Mouse (Mus musculus) hindlimb bud, embryonic 11.5 days (tissue): ENCODE measurements around the gene Prrg4.
A peak's percentile ranks its signal among the peaks of the same experiment; 100 is the strongest.
"Not testable (repeated sequence)": the region's sequence is repeated elsewhere in the genome, so short reads cannot be mapped to it uniquely, and the experiment has no call there.

Experiments used
- DNase-seq: peaks from one replicate; pipeline ENCODE4 v3.0.0-alpha.2; 2012; ENCODE audit warnings: low read depth, low spot score; ENCODE audit errors: extremely low spot score

Gene Prrg4

DNA sequence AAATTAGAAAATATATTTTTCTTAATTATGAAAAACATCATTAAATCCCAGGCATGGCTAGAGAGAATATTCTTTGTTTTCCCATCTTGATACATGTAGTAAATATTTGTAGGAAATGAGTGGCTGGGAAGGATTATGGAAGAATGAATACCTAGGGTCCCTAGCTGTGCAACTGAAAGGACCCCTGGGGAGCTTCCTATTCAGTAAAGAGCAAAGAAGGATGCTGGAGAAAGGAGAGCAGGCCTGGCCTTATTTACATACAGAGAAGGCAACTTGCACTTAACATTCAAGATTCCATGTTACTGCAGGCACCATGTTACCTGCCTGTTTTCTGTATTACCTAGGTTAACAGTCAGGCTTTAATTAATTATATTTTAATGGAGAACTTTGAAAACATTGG lies 7.1 kb downstream of the Prrg4 start:
- no peak for DNase-seq

GRCm38 (mm10) chr2:104841736-104842135 lies 7.9 kb downstream of the Prrg4 start:
- DNase-seq, result no peak

DNA sequence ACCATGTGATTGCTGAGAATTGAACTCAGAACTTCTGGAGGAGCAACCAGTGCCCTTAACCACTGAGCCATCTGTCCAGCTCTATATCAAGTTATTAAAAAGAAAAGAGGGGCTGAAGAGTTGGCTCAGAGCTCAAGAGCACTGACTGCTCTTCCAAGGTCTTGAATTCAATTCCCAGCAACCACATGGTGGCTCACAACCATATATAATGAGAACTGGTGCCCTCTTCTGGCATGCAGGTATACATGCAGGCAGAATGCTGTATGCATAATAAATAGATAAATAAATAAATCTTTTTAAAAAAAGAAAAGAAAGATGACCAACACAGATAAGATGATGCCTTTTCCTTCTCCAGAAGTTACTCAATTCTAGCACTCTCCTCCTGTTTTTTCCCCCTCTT lies 8.7 kb downstream of the Prrg4 start:
- no peak for DNase-seq

GRCm38 (mm10) chr2:104832486-104832885 lies 17.2 kb downstream of the Prrg4 start:
- DNase-seq, result no peak

DNA sequence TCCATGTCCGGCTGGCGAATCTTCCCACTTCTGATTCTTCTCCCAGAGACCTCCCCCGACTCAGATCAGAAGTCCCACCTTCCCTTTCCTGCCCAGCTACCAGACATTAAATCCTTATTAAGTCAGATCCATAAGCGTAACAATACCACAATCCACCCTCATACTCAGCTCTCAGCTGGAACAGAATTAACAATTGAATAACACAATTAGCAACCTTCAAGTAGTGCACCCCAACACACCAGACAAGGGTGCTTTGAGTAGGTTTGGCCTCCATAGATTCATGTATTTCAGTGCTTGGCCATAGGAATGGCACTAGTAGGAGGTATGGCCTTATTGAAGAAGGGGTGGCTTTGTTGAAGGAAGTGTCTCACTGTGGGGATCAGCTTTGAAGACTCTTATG lies 23.5 kb downstream of the Prrg4 start:
- no peak for DNase-seq

DNA sequence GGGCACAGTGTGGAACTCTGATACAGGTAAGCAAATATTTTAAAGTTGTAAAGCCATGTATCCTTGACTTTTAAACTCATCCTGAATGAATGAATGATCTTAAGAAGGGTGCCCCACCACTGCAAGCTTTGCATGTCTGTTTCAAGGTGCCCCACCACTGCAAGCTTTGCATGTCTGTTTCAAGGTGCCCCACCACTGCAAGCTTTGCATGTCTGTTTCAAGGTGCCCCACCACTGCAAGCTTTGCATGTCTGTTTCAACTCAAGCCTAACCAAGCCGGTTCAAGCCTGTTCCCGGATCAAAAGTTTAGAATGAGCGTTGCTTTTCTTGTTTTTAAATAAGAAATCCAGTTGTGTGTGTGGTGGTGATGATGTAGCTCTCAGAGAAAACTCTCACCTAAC lies 30.9 kb downstream of the Prrg4 start:
- DNase-seq, result not testable (repeated sequence)

DNA sequence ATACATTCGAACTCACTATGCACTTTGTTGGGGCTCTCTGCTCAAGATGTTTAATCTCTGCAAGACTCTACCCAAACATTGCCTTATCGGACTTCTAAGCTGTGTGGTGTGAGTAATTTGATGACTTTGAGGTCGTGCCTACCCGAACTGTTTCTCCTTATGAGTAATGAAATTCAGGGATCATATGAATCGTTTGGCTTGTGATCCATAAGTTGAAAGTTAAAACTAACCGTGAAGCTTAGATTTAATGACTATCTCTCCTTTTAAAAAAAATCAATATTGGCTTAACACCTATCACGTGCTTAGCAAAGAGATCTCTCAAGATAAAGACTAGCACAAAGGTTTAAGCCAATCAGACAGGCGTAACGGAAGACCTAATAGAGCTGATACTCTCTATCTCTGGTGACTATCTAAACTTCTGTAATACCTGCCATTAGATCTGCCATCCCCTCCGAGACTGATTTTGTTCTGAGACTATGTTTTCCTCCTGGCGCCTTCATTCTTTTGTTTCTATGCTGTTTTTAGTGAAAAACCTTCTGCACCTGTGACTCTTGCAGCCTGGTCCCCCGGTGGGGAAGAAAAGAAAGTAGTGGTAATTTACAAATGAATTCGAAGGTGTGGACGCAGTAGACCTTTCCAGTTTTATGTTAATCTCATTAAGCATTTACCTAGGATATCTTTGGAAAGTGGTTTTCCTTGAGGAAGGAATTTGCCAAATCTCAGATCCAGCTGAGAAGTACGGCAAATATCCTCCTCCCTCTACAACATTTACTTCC lies 31.9 kb downstream of the Prrg4 start:
- peak; percentile 16 for DNase-seq

- DNase-seq, result peak; percentile 39
These were observed 32.7 kb downstream of the Prrg4 start for GRCm38 (mm10) chr2:104816866-104817439.

DNA sequence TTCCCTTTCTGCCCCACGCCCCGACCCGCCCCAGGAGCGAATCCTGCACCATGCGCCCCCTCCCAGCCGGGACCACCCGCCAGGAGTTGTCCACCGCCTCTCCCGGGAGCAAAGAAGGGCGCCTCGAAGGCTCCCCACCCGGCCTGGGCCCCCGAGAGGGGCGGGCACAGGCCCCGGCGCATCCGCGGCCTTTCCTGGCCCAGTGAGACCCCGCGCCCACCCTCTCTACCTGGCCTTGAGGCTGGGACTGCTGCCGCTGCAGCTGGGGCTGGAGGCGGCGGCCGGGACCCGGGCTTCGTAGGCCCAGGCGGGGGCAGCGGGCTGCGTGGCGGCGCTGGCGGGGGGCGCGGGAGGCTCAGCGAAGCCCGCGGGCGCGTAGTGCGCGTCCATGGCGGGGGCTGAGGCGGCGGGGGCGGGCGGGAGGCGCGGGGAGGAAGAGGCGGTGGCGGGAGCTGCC lies 33.3 kb downstream of the Prrg4 start, which contains the start of gene Qser1:
Qser1 (minus strand) TSS at position 390 of the 457 bp plus-strand sequence.
- DNase-seq, result no peak

DNA sequence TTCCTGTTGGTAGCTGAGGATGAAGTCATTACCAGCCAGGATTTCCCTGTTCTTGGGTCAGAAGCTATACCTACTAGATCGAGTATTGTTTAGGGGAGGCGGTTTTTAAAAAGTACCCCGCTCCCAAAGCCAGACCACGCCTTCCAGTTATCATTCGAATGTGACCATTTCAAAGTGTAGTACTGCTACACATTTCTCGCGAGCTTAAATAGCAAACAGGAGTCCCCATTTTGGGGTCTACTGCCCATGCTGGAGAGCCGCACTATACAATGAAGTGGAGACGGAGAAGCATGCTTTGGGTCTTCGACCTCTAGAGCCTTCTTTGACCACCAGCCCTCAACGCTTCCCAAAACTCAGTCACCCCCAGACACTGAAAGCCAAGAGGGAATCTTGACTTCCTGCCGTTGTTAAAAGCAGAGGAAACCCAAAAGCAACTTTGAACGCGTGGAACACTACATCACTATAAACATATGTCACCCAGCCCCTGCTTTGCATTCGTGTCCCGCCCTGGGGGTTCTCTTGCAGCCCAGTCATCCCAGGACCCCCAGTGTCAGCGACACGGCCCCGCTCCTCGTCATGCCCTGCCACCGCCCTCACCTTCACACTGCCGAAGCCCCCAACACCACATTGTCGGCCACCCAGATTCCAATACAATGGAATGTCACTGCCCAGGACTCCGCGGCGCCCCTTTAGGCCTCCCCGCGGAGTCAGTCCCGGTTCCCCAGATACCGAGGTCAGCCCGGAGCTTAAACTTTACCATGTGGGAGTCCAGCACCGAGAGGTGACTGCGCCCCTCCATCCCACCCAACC lies 33.9 kb downstream of the Prrg4 start:
- peak; percentile 46 for DNase-seq

GRCm38 (mm10) chr2:104814181-104814951 lies 35.3 kb downstream of the Prrg4 start:
- DNase-seq, result no peak

DNA sequence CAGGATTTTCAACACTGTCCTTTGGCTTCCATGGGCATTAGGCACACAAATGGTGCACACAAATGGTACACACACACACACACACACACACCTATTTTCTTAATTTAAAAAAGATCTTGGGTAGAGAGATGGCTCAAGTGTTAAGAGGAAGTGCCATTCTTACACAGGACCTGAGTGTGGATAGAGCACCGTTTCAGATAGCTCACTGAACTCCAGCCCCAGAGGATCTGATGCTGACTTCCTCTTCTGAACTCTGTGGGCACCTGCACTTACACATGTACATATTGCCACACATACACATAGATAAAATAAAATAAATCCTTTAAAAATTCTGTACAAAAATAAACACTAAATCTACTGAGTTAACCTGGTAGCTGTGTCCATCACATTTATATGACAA lies 44.2 kb downstream of the Prrg4 start:
- DNase-seq, result no peak
